22 mouse cellular contexts compared by ENCODE assay signal in genomic region chr10:128389570-128389969, GRCm38 (mm10). TPM values are rescaled to one million over a fixed set of nuclear protein-coding genes. Genes with fewer than 3 reads are reported as not detected.
A peak's percentile ranks its signal among the peaks of the same experiment; 100 is the strongest.
DNase-seq lines count a peak whose midpoint lies in the region; ATAC-seq and TF ChIP-seq lines count a peak whose summit lies in the region.
"Had no signal": no experiment of that assay in that cellular context is flagged by ENCODE, and none has a peak within 500 bp of the region (broad histone marks: within the 10 kb centered on the region; RNA-seq: fewer than 3 reads in every experiment).

No protein-coding gene starts in this region.

- no peak for TF ChIP-seq CTCF in intestine, postnatal 0 days (IDR thresholded peaks at IDR 0.05; ENCODE audit: low read depth)

- H3K9ac ChIP-seq in heart, embryonic 16.5 days (ENCODE audit: low read length): no peak overlapping the region; the same call in 1 of the 2 replicates
- no peak overlapping the region; the same call in 1 of the 2 replicates for H3K9ac ChIP-seq in forebrain, embryonic 13.5 days
- H3K9ac ChIP-seq in intestine, postnatal 0 days (ENCODE audit: low read depth, low read length): no peak overlapping the region
- H3K9ac ChIP-seq: forebrain, embryonic 12.5 days; hindbrain, embryonic 14.5 days; limb, embryonic 13.5 days; liver, embryonic 15.5 days; neural tube, embryonic 13.5 days had no signal

- H3K36me3 ChIP-seq in heart, embryonic 16.5 days (ENCODE audit: control insufficient read depth, insufficient read depth): peaks cover 57% of the 10 kb centered on the region
- peaks cover 100% of the 10 kb centered on the region for H3K36me3 ChIP-seq in forebrain, embryonic 13.5 days (ENCODE audit: poor library complexity, severe bottlenecking)
- H3K36me3 ChIP-seq in intestine, postnatal 0 days (ENCODE audit: control insufficient read depth, insufficient read depth): peaks cover 89% of the 10 kb centered on the region
- peaks cover 100% of the 10 kb centered on the region for H3K36me3 ChIP-seq in hindbrain, embryonic 10.5 days

- 58% methylated on average over 6 of the region's 6 CpGs for WGBS in heart, embryonic 16.5 days
- 88% methylated on average over 6 of the region's 6 CpGs for WGBS in forebrain, embryonic 13.5 days
- 85% methylated on average over 6 of the region's 6 CpGs for WGBS in intestine, postnatal 0 days
- 92% methylated on average over 6 of the region's 6 CpGs for WGBS in hindbrain, embryonic 10.5 days

- no peaks in the 10 kb centered on the region for H3K27me3 ChIP-seq in heart, embryonic 16.5 days (ENCODE audit: control insufficient read depth, insufficient read depth, low read length)
- H3K27me3 ChIP-seq in forebrain, embryonic 13.5 days: no peaks in the 10 kb centered on the region
- no peaks in the 10 kb centered on the region for H3K27me3 ChIP-seq in intestine, postnatal 0 days (replicated peaks; ENCODE audit: control insufficient read depth, insufficient read depth, low read length)
- H3K27me3 ChIP-seq in hindbrain, embryonic 10.5 days (ENCODE audit: insufficient read depth, poor library complexity, severe bottlenecking): no peaks in the 10 kb centered on the region
- H3K27me3 ChIP-seq: forebrain, embryonic 12.5 days; limb, embryonic 13.5 days; liver, embryonic 15.5 days; neural tube, embryonic 13.5 days had no signal

- H3K27ac ChIP-seq in heart, embryonic 16.5 days (ENCODE audit: low read length): no peak overlapping the region
- no peak overlapping the region; the same call in 1 of the 2 replicates for H3K27ac ChIP-seq in forebrain, embryonic 13.5 days
- H3K27ac ChIP-seq in intestine, postnatal 0 days (ENCODE audit: low read depth, low read length): no peak overlapping the region
- no peak overlapping the region for H3K27ac ChIP-seq in hindbrain, embryonic 10.5 days
- H3K27ac ChIP-seq: forebrain, embryonic 12.5 days; hindbrain, embryonic 14.5 days; limb, embryonic 13.5 days; liver, embryonic 15.5 days; neural tube, embryonic 13.5 days had no signal

- DNase-seq in heart, adult 9 months (ENCODE audit: low spot score in 2 of 2): no peak
- DNase-seq in testis, postnatal 10 days (ENCODE audit: low spot score): peak; percentile 57
- no peak for DNase-seq in testis, postnatal 14 days (ENCODE audit: low spot score)
- peak; percentile 85 to 86 for DNase-seq in adrenal gland, postnatal 36 days
- no peak for DNase-seq in hindbrain, embryonic 10.5 days (ENCODE audit: low spot score)
- DNase-seq: cerebellum, adult 9-10 months; gastrocnemius, postnatal 25 days; heart, postnatal 10 days; kidney, adult 11 months; kidney, postnatal 10 days; lung, postnatal 10 days; retina, postnatal 1 day had no signal

- no peaks in the 10 kb centered on the region for H3K9me3 ChIP-seq in heart, embryonic 16.5 days (replicated peaks; ENCODE audit: control insufficient read depth, low read length)
- no peaks in the 10 kb centered on the region for H3K9me3 ChIP-seq in forebrain, embryonic 13.5 days (replicated peaks)
- no peaks in the 10 kb centered on the region for H3K9me3 ChIP-seq in intestine, postnatal 0 days (ENCODE audit: control insufficient read depth)
- H3K9me3 ChIP-seq in hindbrain, embryonic 10.5 days: no peaks in the 10 kb centered on the region
- H3K9me3 ChIP-seq: forebrain, embryonic 12.5 days; limb, embryonic 13.5 days; liver, embryonic 15.5 days; neural tube, embryonic 13.5 days had no signal

- peaks cover 7% of the 10 kb centered on the region for H3K4me1 ChIP-seq in heart, embryonic 16.5 days (ENCODE audit: control insufficient read depth, insufficient read depth, low read length)
- H3K4me1 ChIP-seq in forebrain, embryonic 13.5 days: peaks cover 8% of the 10 kb centered on the region
- H3K4me1 ChIP-seq in intestine, postnatal 0 days (replicated peaks; ENCODE audit: control insufficient read depth, insufficient read depth, low read length): no peaks in the 10 kb centered on the region
- peaks cover 16% of the 10 kb centered on the region for H3K4me1 ChIP-seq in hindbrain, embryonic 10.5 days (replicated peaks)
- H3K4me1 ChIP-seq: limb, embryonic 13.5 days; neural tube, embryonic 13.5 days had no signal

- no peak overlapping the region for H3K4me2 ChIP-seq in heart, embryonic 16.5 days (ENCODE audit: low read depth, low read length)
- no peak overlapping the region for H3K4me2 ChIP-seq in forebrain, embryonic 13.5 days
- no peak overlapping the region for H3K4me2 ChIP-seq in intestine, postnatal 0 days (replicated peaks; ENCODE audit: low read depth)
- H3K4me2 ChIP-seq: forebrain, embryonic 12.5 days; hindbrain, embryonic 14.5 days; limb, embryonic 13.5 days; liver, embryonic 15.5 days; neural tube, embryonic 13.5 days had no signal

- H3K4me3 ChIP-seq in heart, embryonic 16.5 days (ENCODE audit: low read length): no peak overlapping the region
- H3K4me3 ChIP-seq in forebrain, embryonic 13.5 days: no peak overlapping the region
- no peak overlapping the region for H3K4me3 ChIP-seq in intestine, postnatal 0 days (ENCODE audit: low read depth, low read length)
- H3K4me3 ChIP-seq in hindbrain, embryonic 10.5 days: no peak overlapping the region
- H3K4me3 ChIP-seq: forebrain, embryonic 12.5 days; limb, embryonic 13.5 days; liver, embryonic 15.5 days; neural tube, embryonic 13.5 days had no signal

- 0 out of 2 replicates have a peak, but pooled peaks have one; percentile 21 for ATAC-seq in heart, embryonic 16.5 days (replicated peaks; ENCODE audit: extremely low read depth, insufficient read depth, low FRiP score)
- ATAC-seq in forebrain, embryonic 13.5 days: no peak
- no peak for ATAC-seq in intestine, postnatal 0 days

RNA-seq across cellular contexts. Expression of gene Slc39a5, which starts 11.5 kb away (rescaled TPM):
- polyA plus RNA-seq in heart, embryonic 16.5 days (2015; fragmentation: Nextera tagmentation; extraction: Ambion mirVana): 0.41 TPM in 1 of 2 replicates, not detected in the other
- not detected for total RNA-seq in adrenal gland, postnatal 36 days (2021)
- 0.18 TPM in 1 of 2 replicates, not detected in the other for polyA plus RNA-seq in forebrain, embryonic 13.5 days (2015; fragmentation: Nextera tagmentation; extraction: Ambion mirVana)
- polyA plus RNA-seq in intestine, postnatal 0 days (2015; fragmentation: Nextera tagmentation; extraction: Ambion mirVana): 109 and 114 TPM in 2 replicates
- polyA plus RNA-seq in hindbrain, embryonic 10.5 days (2016; fragmentation: Nextera tagmentation; extraction: Ambion mirVana): 0.55 TPM in 1 of 2 replicates, not detected in the other
- total RNA-seq: gastrocnemius, postnatal 25 days; heart, postnatal 10 days; left cerebral cortex, adult 18-20 months had no signal
- polyA plus RNA-seq: C2C12; forebrain, embryonic 12.5 days; hindbrain, embryonic 14.5 days; neural tube, embryonic 13.5 days had no signal

RNA-seq across cellular contexts. Expression of gene Ankrd52, which starts 12.7 kb away (rescaled TPM):
- polyA plus RNA-seq in heart, embryonic 16.5 days (2015; fragmentation: Nextera tagmentation; extraction: Ambion mirVana): 8.1 and 8.5 TPM in 2 replicates
- total RNA-seq in adrenal gland, postnatal 36 days (2021): 10 to 100 TPM; 56.4 to 70.6 TPM
- 12.0 and 14.6 TPM in 2 replicates for polyA plus RNA-seq in forebrain, embryonic 13.5 days (2015; fragmentation: Nextera tagmentation; extraction: Ambion mirVana)
- polyA plus RNA-seq in intestine, postnatal 0 days (2015; fragmentation: Nextera tagmentation; extraction: Ambion mirVana): 4.0 and 4.9 TPM in 2 replicates
- polyA plus RNA-seq in hindbrain, embryonic 10.5 days (2016; fragmentation: Nextera tagmentation; extraction: Ambion mirVana): 9.6 and 10.3 TPM in 2 replicates

RNA-seq across cellular contexts. Expression of gene Coq10a, which starts 20.8 kb away (rescaled TPM):
- polyA plus RNA-seq in heart, embryonic 16.5 days (2015; fragmentation: Nextera tagmentation; extraction: Ambion mirVana): 13.4 and 19.4 TPM in 2 replicates
- total RNA-seq in adrenal gland, postnatal 36 days (2021): 10 to 100 TPM; 70.3 to 83.5 TPM
- 16.4 and 22.8 TPM in 2 replicates for polyA plus RNA-seq in forebrain, embryonic 13.5 days (2015; fragmentation: Nextera tagmentation; extraction: Ambion mirVana)
- polyA plus RNA-seq in intestine, postnatal 0 days (2015; fragmentation: Nextera tagmentation; extraction: Ambion mirVana): 21.1 and 22.3 TPM in 2 replicates
- 14.5 and 21.6 TPM in 2 replicates for polyA plus RNA-seq in hindbrain, embryonic 10.5 days (2016; fragmentation: Nextera tagmentation; extraction: Ambion mirVana)

RNA-seq across cellular contexts. Expression of gene Nabp2, which starts 21.7 kb away (rescaled TPM):
- polyA plus RNA-seq in heart, embryonic 16.5 days (2015; fragmentation: Nextera tagmentation; extraction: Ambion mirVana): 55.9 and 60.4 TPM in 2 replicates
- total RNA-seq in adrenal gland, postnatal 36 days (2021): 10 to 100 TPM; 71.4 to 73.6 TPM
- polyA plus RNA-seq in forebrain, embryonic 13.5 days (2015; fragmentation: Nextera tagmentation; extraction: Ambion mirVana): 153 and 156 TPM in 2 replicates
- polyA plus RNA-seq in intestine, postnatal 0 days (2015; fragmentation: Nextera tagmentation; extraction: Ambion mirVana): 79.2 and 82.5 TPM in 2 replicates
- polyA plus RNA-seq in hindbrain, embryonic 10.5 days (2016; fragmentation: Nextera tagmentation; extraction: Ambion mirVana): 144 and 147 TPM in 2 replicates

RNA-seq across cellular contexts. Expression of gene Rnf41, which starts 21.9 kb away (rescaled TPM):
- polyA plus RNA-seq in heart, embryonic 16.5 days (2015; fragmentation: Nextera tagmentation; extraction: Ambion mirVana): 29.9 and 31.7 TPM in 2 replicates
- total RNA-seq in adrenal gland, postnatal 36 days (2021): 10 to 100 TPM; 44.4 to 45.9 TPM
- polyA plus RNA-seq in forebrain, embryonic 13.5 days (2015; fragmentation: Nextera tagmentation; extraction: Ambion mirVana): 76.4 and 83.9 TPM in 2 replicates
- polyA plus RNA-seq in intestine, postnatal 0 days (2015; fragmentation: Nextera tagmentation; extraction: Ambion mirVana): 29.1 and 33.1 TPM in 2 replicates
- polyA plus RNA-seq in hindbrain, embryonic 10.5 days (2016; fragmentation: Nextera tagmentation; extraction: Ambion mirVana): 46.7 and 48.0 TPM in 2 replicates

Comparison
In these comparisons a context has a peak if more than half of its experiments do, and no peak if none do; other contexts are left out.
1. DNase-seq: peak in testis, postnatal 10 days (single experiment) and adrenal gland, postnatal 36 days (2 of 2); none in heart, adult 9 months (0 of 2), testis, postnatal 14 days (single experiment) and hindbrain, embryonic 10.5 days (single experiment).
2. RNA of gene Slc39a5, which starts 11.5 kb away (polyA plus RNA-seq): 109 to 114 TPM in intestine, postnatal 0 days; 0.41 TPM in heart, embryonic 16.5 days, 0.55 TPM in hindbrain, embryonic 10.5 days and 0.18 TPM in forebrain, embryonic 13.5 days; every median in the first group is over 10 times any median in the second.